Mouse (Mus musculus): ENCODE measurements around the gene Spint1. TPM values are rescaled to one million over a fixed set of nuclear protein-coding genes. Genes with fewer than 3 reads are reported as not detected.

Gene Spint1
- polyA plus RNA-seq, 1 experiment from 2014 or later, result 0.32 TPM

- Histone ChIP-seq H3K27ac (no peak overlapping the region), H3K36me3 (ENCODE audit: inconsistent target) (peaks cover 76% of the 10 kb centered on the region), H3K4me3 (ENCODE audit: inconsistent target) (no peak overlapping the region), H3K79me2 (ENCODE audit: inconsistent target) (peaks cover 97% of the 10 kb centered on the region)
- 92% methylated on average over 34 of the region's 34 CpGs for WGBS (ENCODE audit: missing documents)
Observed at GRCm38 (mm10) chr2:119293776-119294390, 56.7 kb downstream of the Spint1 start.

- H3K79me2 ChIP-seq (ENCODE audit: inconsistent target), result peaks cover 100% of the 10 kb centered on the region
- H3K27ac ChIP-seq, result no peak overlapping the region
- H3K36me3 ChIP-seq (ENCODE audit: inconsistent target), result peaks cover 81% of the 10 kb centered on the region
- no peak overlapping the region for H3K4me3 ChIP-seq (ENCODE audit: inconsistent target)
- WGBS (ENCODE audit: missing documents), result 93% methylated on average over 18 of the region's 18 CpGs
Observed at GRCm38 (mm10) chr2:119294411-119294810, 57.2 kb downstream of the Spint1 start.

DNA sequence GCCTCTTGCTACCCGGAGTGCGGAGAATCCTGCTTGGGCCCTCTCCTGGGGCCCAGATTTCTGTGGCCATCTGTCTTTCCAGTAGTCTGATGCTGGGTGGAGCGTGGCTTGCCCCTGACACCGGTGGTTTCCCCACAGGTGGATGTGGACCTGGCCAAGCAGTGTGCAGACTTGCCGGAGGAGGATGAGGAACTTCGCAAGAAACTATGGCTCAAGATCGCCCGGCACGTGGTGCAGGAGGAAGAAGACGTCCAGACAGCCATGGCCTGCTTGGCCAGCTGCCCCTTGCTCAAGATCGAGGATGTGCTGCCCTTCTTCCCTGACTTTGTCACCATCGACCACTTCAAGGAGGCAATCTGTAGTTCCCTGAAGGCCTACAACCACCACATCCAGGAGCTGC is 59.6 kb downstream of the Spint1 start:
- H3K36me3 ChIP-seq (ENCODE audit: inconsistent target), result peaks cover 67% of the 10 kb centered on the region
- peaks cover 84% of the 10 kb centered on the region for H3K79me2 ChIP-seq (ENCODE audit: inconsistent target)
- H3K27ac ChIP-seq, result no peak overlapping the region
- 62% methylated on average over 12 of the region's 12 CpGs for WGBS (ENCODE audit: missing documents)
- no peak overlapping the region for H3K4me3 ChIP-seq (ENCODE audit: inconsistent target)

- Histone ChIP-seq H3K79me2 (ENCODE audit: inconsistent target) (peaks cover 77% of the 10 kb centered on the region), H3K27ac (no peak overlapping the region), H3K4me3 (ENCODE audit: inconsistent target) (no peak overlapping the region), H3K36me3 (ENCODE audit: inconsistent target) (peaks cover 60% of the 10 kb centered on the region)
- 94% methylated on average over 19 of the region's 19 CpGs for WGBS (ENCODE audit: missing documents)
Observed at GRCm38 (mm10) chr2:119297506-119297905, 60.3 kb downstream of the Spint1 start.

- WGBS (ENCODE audit: missing documents), result 49% methylated on average over 5 of the region's 5 CpGs
- no peak overlapping the region for H3K27ac ChIP-seq
- H3K79me2 ChIP-seq (ENCODE audit: inconsistent target), result peaks cover 69% of the 10 kb centered on the region
- H3K36me3 ChIP-seq (ENCODE audit: inconsistent target), result peaks cover 52% of the 10 kb centered on the region; the same call in 1 of the 2 replicates
- H3K4me3 ChIP-seq (ENCODE audit: inconsistent target), result no peak overlapping the region
Observed at GRCm38 (mm10) chr2:119298330-119298729, 61.2 kb downstream of the Spint1 start.

- Histone ChIP-seq H3K36me3 (ENCODE audit: inconsistent target) (peaks cover 47% of the 10 kb centered on the region; the same call in 1 of the 2 replicates), H3K79me2 (ENCODE audit: inconsistent target) (peaks cover 63% of the 10 kb centered on the region), H3K4me3 (ENCODE audit: inconsistent target) (no peak overlapping the region), H3K27ac (no peak overlapping the region)
- WGBS (ENCODE audit: missing documents), result 94% methylated on average over 2 of the region's 2 CpGs
Observed at GRCm38 (mm10) chr2:119298839-119299238, 61.7 kb downstream of the Spint1 start.

Other genes with a start within 250 kb of the Spint1 start
- gene Ccdc32, start 208.0 kb upstream of the Spint1 start, polyA plus RNA-seq (2018), result 22.4 to 25.3 TPM (median 25.0 TPM) in 3 replicates
- 1.7 to 3.6 TPM (median 2.4 TPM) in 3 replicates for gene Rpusd2, start 202.6 kb upstream of the Spint1 start, polyA plus RNA-seq (2018)
- 0.27 to 2.3 TPM (median 1.2 TPM) in 3 replicates for gene Knl1, start 190.2 kb upstream of the Spint1 start, polyA plus RNA-seq (2018)
- gene Rad51, start 124.6 kb upstream of the Spint1 start, polyA plus RNA-seq (2018), result 0.33 to 11.7 TPM (median 3.7 TPM) in 3 replicates
- 27.9 to 38.8 TPM (median 30.7 TPM) in 3 replicates for gene Rmdn3, start 80.3 kb upstream of the Spint1 start, polyA plus RNA-seq (2018)
- 0.47 TPM in 1 of 3 replicates, not detected in the others for gene Gchfr, start 69.6 kb upstream of the Spint1 start, polyA plus RNA-seq (2018)
- not detected in 3 replicates for gene Gm14137, start 62.9 kb upstream of the Spint1 start, polyA plus RNA-seq (2018)
- 19.2 to 23.2 TPM (median 20.3 TPM) in 3 replicates for gene Zfyve19, start 28.7 kb upstream of the Spint1 start, polyA plus RNA-seq (2018)
- gene Dnajc17, start 28.6 kb upstream of the Spint1 start, polyA plus RNA-seq (2018), result 14.2 to 28.9 TPM (median 14.3 TPM) in 3 replicates
- not detected in 3 replicates for gene Ppp1r14d, start 7.5 kb upstream of the Spint1 start, polyA plus RNA-seq (2018)
- 3.1 to 15.6 TPM (median 13.6 TPM) in 3 replicates for gene Rhov, start 33.9 kb downstream of the Spint1 start, polyA plus RNA-seq (2018)
- 37.4 to 56.2 TPM (median 46.6 TPM) in 3 replicates for gene Vps18, start 51.4 kb downstream of the Spint1 start, polyA plus RNA-seq (2018)
- not detected in 3 replicates for gene Dll4, start 88.4 kb downstream of the Spint1 start, polyA plus RNA-seq (2018)
- gene Chac1, start 113.9 kb downstream of the Spint1 start, polyA plus RNA-seq (2018), result 0.11 to 0.31 TPM in 2 of 3 replicates, not detected in the other
- 8.9 to 11.8 TPM (median 10.9 TPM) in 3 replicates for gene Ino80, start 240.3 kb downstream of the Spint1 start, polyA plus RNA-seq (2018)